17 mouse cellular contexts compared by ENCODE assay signal in genomic region chr12:54528046-54528445, GRCm38 (mm10).
DNase-seq lines count a peak whose midpoint lies in the region; ATAC-seq and TF ChIP-seq lines count a peak whose summit lies in the region.
"Had no signal": no experiment of that assay in that cellular context is flagged by ENCODE, and none has a peak within 500 bp of the region (broad histone marks: within the 10 kb centered on the region; RNA-seq: fewer than 3 reads in every experiment).

No protein-coding gene starts in this region.

- no peak overlapping the region for H3K4me3 ChIP-seq in intestine, postnatal 0 days (ENCODE audit: low read depth, low read length)
- no peak overlapping the region for H3K4me3 ChIP-seq in intestine, embryonic 15.5 days (replicated peaks)
- H3K4me3 ChIP-seq: forebrain, embryonic 10.5 days; hindbrain, embryonic 13.5 days; liver, embryonic 13.5 days; megakaryocyte, embryonic 14.5 days; stomach, embryonic 15.5 days had no signal

- peak; percentile 4 for DNase-seq in adrenal gland, adult 8-10 months
- no peak for DNase-seq in adrenal gland, postnatal 4 days (ENCODE audit: low spot score in 2 of 2)
- peak; percentile 21 for DNase-seq in CD4-positive helper T cell, adult 2 months (ENCODE audit: low read depth, low spot score)
- DNase-seq in cerebellum, postnatal 25 days = no peak
- DNase-seq in kidney, adult 9 months = no peak
- DNase-seq: cerebellum, adult 11-12 months; heart, adult 18-20 months; kidney, postnatal 4 days; liver, embryonic 13.5 days; right cerebral cortex, adult 18-20 months had no signal

- no peaks in the 10 kb centered on the region; the same call in 1 of the 2 replicates for H3K4me1 ChIP-seq in intestine, postnatal 0 days (replicated peaks; ENCODE audit: control insufficient read depth, insufficient read depth, low read length)
- H3K4me1 ChIP-seq in intestine, embryonic 15.5 days (replicated peaks) = no peaks in the 10 kb centered on the region
- H3K4me1 ChIP-seq: forebrain, embryonic 10.5 days; hindbrain, embryonic 13.5 days; liver, embryonic 13.5 days; megakaryocyte, embryonic 14.5 days; stomach, embryonic 15.5 days had no signal

- no peaks in the 10 kb centered on the region for H3K9me3 ChIP-seq in intestine, postnatal 0 days (ENCODE audit: control insufficient read depth)
- H3K9me3 ChIP-seq in intestine, embryonic 15.5 days = no peaks in the 10 kb centered on the region
- H3K9me3 ChIP-seq: forebrain, embryonic 10.5 days; liver, embryonic 13.5 days; stomach, embryonic 15.5 days had no signal

- no peak overlapping the region for H3K27ac ChIP-seq in intestine, postnatal 0 days (ENCODE audit: low read depth, low read length)
- H3K27ac ChIP-seq in intestine, embryonic 15.5 days = no peak overlapping the region
- H3K27ac ChIP-seq: forebrain, embryonic 10.5 days; hindbrain, embryonic 13.5 days; liver, embryonic 13.5 days; stomach, embryonic 15.5 days had no signal

- no peaks in the 10 kb centered on the region for H3K36me3 ChIP-seq in intestine, postnatal 0 days (ENCODE audit: control insufficient read depth, insufficient read depth)
- H3K36me3 ChIP-seq in intestine, embryonic 15.5 days = no peaks in the 10 kb centered on the region
- H3K36me3 ChIP-seq: forebrain, embryonic 10.5 days; hindbrain, embryonic 13.5 days; liver, embryonic 13.5 days; stomach, embryonic 15.5 days had no signal

- H3K4me2 ChIP-seq in intestine, postnatal 0 days (replicated peaks; ENCODE audit: low read depth) = no peak overlapping the region
- H3K4me2 ChIP-seq in intestine, embryonic 15.5 days (replicated peaks) = no peak overlapping the region
- H3K4me2 ChIP-seq: hindbrain, embryonic 13.5 days; liver, embryonic 13.5 days; stomach, embryonic 15.5 days had no signal

- ATAC-seq in intestine, postnatal 0 days = no peak
- no peak for ATAC-seq in intestine, embryonic 15.5 days
- ATAC-seq in megakaryocyte progenitor cell, adult 5-6 weeks (replicated peaks; ENCODE audit: poor library complexity) = 0 out of 2 replicates have a peak, but pooled peaks have one; percentile 31

- H3K9ac ChIP-seq in intestine, postnatal 0 days (ENCODE audit: low read depth, low read length) = no peak overlapping the region
- H3K9ac ChIP-seq in intestine, embryonic 15.5 days = no peak overlapping the region
- H3K9ac ChIP-seq: hindbrain, embryonic 13.5 days; liver, embryonic 13.5 days; stomach, embryonic 15.5 days had no signal

- TF ChIP-seq CTCF in intestine, postnatal 0 days (IDR thresholded peaks at IDR 0.05; ENCODE audit: low read depth) = peak; percentile 54

- H3K27me3 ChIP-seq in intestine, postnatal 0 days (replicated peaks; ENCODE audit: control insufficient read depth, insufficient read depth, low read length) = no peaks in the 10 kb centered on the region
- H3K27me3 ChIP-seq in intestine, embryonic 15.5 days (replicated peaks) = no peaks in the 10 kb centered on the region
- H3K27me3 ChIP-seq: hindbrain, embryonic 13.5 days; liver, embryonic 13.5 days; stomach, embryonic 15.5 days had no signal

Comparison
In these comparisons a context has a peak if more than half of its experiments do, and no peak if none do; other contexts are left out.
1. DNase-seq: peak in adrenal gland, adult 8-10 months (single experiment) and CD4-positive helper T cell, adult 2 months (single experiment); none in adrenal gland, postnatal 4 days (0 of 2), cerebellum, postnatal 25 days (0 of 2) and kidney, adult 9 months (single experiment).